Mouse (Mus musculus) MEL (cell line): Measurements from ENCODE around the gene Prkce. TPM values are rescaled to one million over a fixed set of nuclear protein-coding genes. Genes with fewer than 3 reads are reported as not detected.

Experiments
- DNase-seq: peaks from one replicate; pipeline ENCODE4 v3.0.0; 2011; ENCODE audit warnings: low read depth, low spot score
- H3K27ac ChIP-seq: 2 replicates; pipeline ENCODE4 v1.5.1; 2012; ENCODE audit warnings: low read depth, mild to moderate bottlenecking, control low read depth, low read length, moderate library complexity; ENCODE audit not compliant: control insufficient read depth
- H3K27me3 ChIP-seq, 2 experiments: fragments of 150-350 bp in 1 of 2; sonication (generic) in 1 of 2; 2 replicates each; pipeline ENCODE4 v1.6.1; 2012; ENCODE audit warnings: low read length in 2 of 2, mild to moderate bottlenecking in 2 of 2, improper control_type of control experiment in 1 of 2, moderate library complexity in 1 of 2; ENCODE audit not compliant: insufficient read depth in 2 of 2, control insufficient read depth in 1 of 2
- H3K36me3 ChIP-seq, 2 experiments: 2 replicates each; pipeline ENCODE4 v1.6.1; 2012 to 2014; ENCODE audit warnings: low read length in 2 of 2, improper control_type of control experiment in 1 of 2, inconsistent platforms in 1 of 2, mild to moderate bottlenecking in 1 of 2; ENCODE audit not compliant: insufficient read depth in 2 of 2, control insufficient read depth in 1 of 2
- H3K4me1 ChIP-seq, 2 experiments: fragments of 150-350 bp in 1 of 2; sonication (generic) in 1 of 2; 2 replicates each; pipeline ENCODE4 v1.6.1; 2012; ENCODE audit warnings: low read length in 2 of 2, improper control_type of control experiment in 1 of 2, mild to moderate bottlenecking in 1 of 2; ENCODE audit not compliant: insufficient read depth in 2 of 2, control insufficient read depth in 1 of 2
- H3K4me3 ChIP-seq, 2 experiments: fragments of 150-350 bp in 1 of 2; sonication (generic) in 1 of 2; 2 replicates each; pipeline ENCODE4 v1.5.1; 2012; ENCODE audit warnings: low read depth in 2 of 2, low read length in 2 of 2, mild to moderate bottlenecking in 2 of 2, moderate library complexity in 2 of 2, control low read depth in 1 of 2, improper control_type of control experiment in 1 of 2; ENCODE audit not compliant: control insufficient read depth in 1 of 2, insufficient read depth in 1 of 2
- H3K79me2 ChIP-seq: 2 replicates; pipeline ENCODE4 v1.6.1; 2012; ENCODE audit warnings: mild to moderate bottlenecking, low read length, moderate library complexity; ENCODE audit not compliant: control insufficient read depth, poor library complexity, insufficient read depth
- H3K9ac ChIP-seq: 2 replicates; pipeline ENCODE4 v1.6.1; 2012; ENCODE audit warnings: low read depth, mild to moderate bottlenecking, control low read depth, low read length, moderate library complexity; ENCODE audit not compliant: control insufficient read depth, poor library complexity, severe bottlenecking
- H3K9me3 ChIP-seq: fragments of 150-350 bp; sonication (generic); replicated peaks from 2 replicates; pipeline ENCODE4 v1.6.1; 2012; ENCODE audit warnings: mild to moderate bottlenecking, low read length, improper control_type of control experiment, moderate library complexity; ENCODE audit not compliant: insufficient read depth
- CHD1 ChIP-seq: IDR thresholded peaks from 2 replicates; pipeline ENCODE4 v1.6.1; 2012; ENCODE audit warnings: low read depth, mild to moderate bottlenecking, inconsistent platforms, low read length, improper control_type of control experiment
- ELF1 ChIP-seq: IDR thresholded peaks from 2 replicates; pipeline ENCODE4 v1.6.1; 2014; ENCODE audit warnings: low read depth, mild to moderate bottlenecking, inconsistent platforms, low read length, improper control_type of control experiment, moderate library complexity
- ETS1 ChIP-seq: IDR thresholded peaks from 2 replicates; pipeline ENCODE4 v1.6.1; 2012; ENCODE audit warnings: low read depth, mild to moderate bottlenecking, inconsistent platforms, low read length, improper control_type of control experiment, moderate library complexity
- GATA1 ChIP-seq: IDR thresholded peaks from 2 replicates; pipeline ENCODE4 v1.6.1; 2011; ENCODE audit warnings: low read depth, low read length, improper control_type of control experiment
- JUND ChIP-seq: IDR thresholded peaks from 2 replicates; pipeline ENCODE4 v1.6.1; 2011; ENCODE audit warnings: low read depth, mild to moderate bottlenecking, improper control_type of control experiment, low read length
- KAT2A ChIP-seq: conservative IDR thresholded peaks from 2 replicates; pipeline ENCODE4 v1.6.1; 2012; ENCODE audit warnings: low read depth, low read length, improper control_type of control experiment, inconsistent platforms
- MAX ChIP-seq: IDR thresholded peaks from 2 replicates; pipeline ENCODE4 v1.6.1; 2011; ENCODE audit warnings: low read length, improper control_type of control experiment
- MXI1 ChIP-seq: IDR thresholded peaks from 2 replicates; pipeline ENCODE4 v1.6.1; 2011; ENCODE audit warnings: mild to moderate bottlenecking, low read depth, low read length, improper control_type of control experiment
- MYB ChIP-seq: IDR thresholded peaks from 2 replicates; pipeline ENCODE4 v1.6.1; 2011; ENCODE audit warnings: mild to moderate bottlenecking, low read depth, low read length, improper control_type of control experiment
- NRF1 ChIP-seq: IDR thresholded peaks from 2 replicates; pipeline ENCODE4 v1.6.1; 2014; ENCODE audit warnings: low read depth, mild to moderate bottlenecking, inconsistent platforms, low read length, improper control_type of control experiment, moderate library complexity; ENCODE audit not compliant: poor library complexity, insufficient read depth, severe bottlenecking
- POLR2A ChIP-seq, 2 experiments: IDR thresholded peaks; 2 replicates each; pipeline ENCODE4 v1.6.1; 2011 to 2012; ENCODE audit warnings: low read length in 2 of 2, mild to moderate bottlenecking in 2 of 2, control low read depth in 1 of 2, improper control_type of control experiment in 1 of 2, low read depth in 1 of 2, moderate library complexity in 1 of 2; ENCODE audit not compliant: control insufficient read depth in 1 of 2, insufficient read depth in 1 of 2, poor library complexity in 1 of 2
- POLR2AphosphoS2 ChIP-seq: IDR thresholded peaks from 2 replicates; pipeline ENCODE4 v1.6.1; 2011; ENCODE audit warnings: low read length, improper control_type of control experiment
- POLR2AphosphoS5 ChIP-seq: IDR thresholded peaks from 2 replicates; pipeline ENCODE4 v1.6.1; 2012; ENCODE audit warnings: low read depth, borderline replicate concordance, mild to moderate bottlenecking, inconsistent platforms, low read length, moderate library complexity, mixed read lengths
- UBTF ChIP-seq: IDR thresholded peaks from 2 replicates; pipeline ENCODE4 v1.6.1; 2012; ENCODE audit warnings: low read depth, mild to moderate bottlenecking, inconsistent platforms, low read length, improper control_type of control experiment, moderate library complexity, borderline replicate concordance; ENCODE audit not compliant: insufficient read depth
- USF1 ChIP-seq: IDR thresholded peaks from 2 replicates; pipeline ENCODE4 v1.6.1; 2014; ENCODE audit warnings: low read depth, mild to moderate bottlenecking, inconsistent platforms, low read length, improper control_type of control experiment, moderate library complexity
- USF2 ChIP-seq, 2 experiments: IDR thresholded peaks; 2 replicates each; pipeline ENCODE4 v1.6.1; 2011 to 2012; ENCODE audit warnings: improper control_type of control experiment in 2 of 2, low read length in 2 of 2, borderline replicate concordance in 1 of 2, inconsistent platforms in 1 of 2, low read depth in 1 of 2, mild to moderate bottlenecking in 1 of 2; ENCODE audit not compliant: insufficient read depth in 1 of 2
- ZKSCAN1 ChIP-seq: IDR thresholded peaks from 2 replicates; pipeline ENCODE4 v1.6.1; 2012; ENCODE audit warnings: low read depth, mild to moderate bottlenecking, inconsistent platforms, low read length, improper control_type of control experiment, moderate library complexity
- ZMIZ1 ChIP-seq: IDR thresholded peaks from 2 replicates; pipeline ENCODE4 v1.6.1; 2012; ENCODE audit warnings: low read depth, mild to moderate bottlenecking, inconsistent platforms, low read length, improper control_type of control experiment, moderate library complexity
- ZNF384 ChIP-seq: IDR thresholded peaks from 2 replicates; pipeline ENCODE4 v1.6.1; 2012; ENCODE audit warnings: low read depth, mild to moderate bottlenecking, inconsistent platforms, low read length, improper control_type of control experiment
- polyA plus RNA-seq, 2 experiments: library from polyadenylated mRNA; stranded (reverse) in 1 of 2; unstranded in 1 of 2; fragments of >175 nt in 1 of 2; fragments of >200 nt in 1 of 2; gene quantifications; 2 replicates each; pipeline versions ENCODE4 v1.2.1 to v1.2.4; 2012; ENCODE audit warnings: low replicate concordance in 2 of 2, low read depth in 1 of 2; ENCODE audit not compliant: insufficient read length in 2 of 2, insufficient read depth in 1 of 2, missing spikeins in 1 of 2
- total RNA-seq: library from RNA; depleted of rRNA; stranded (reverse); fragments of 300-350 nt; gene quantifications from 2 replicates; pipeline ENCODE4 v1.2.3, GENCODE M21; 2012

Prkce gene
- total and polyA plus RNA-seq, 3 experiments = 3.0 to 5.3 TPM; not detected in 1

GRCm38 (mm10) chr17:86639279-86639678, 471.7 kb downstream of the Prkce start:
- DNase-seq = no peak
- Histone ChIP-seq H3K9me3 (no peaks in the 10 kb centered on the region), H3K27ac (no peak overlapping the region), H3K27me3 (no peaks in the 10 kb centered on the region), H3K4me3 (no peak overlapping the region), H3K9ac (no peak overlapping the region), H3K36me3 (no peaks in the 10 kb centered on the region; a peak in 1 of 4 replicates), H3K79me2 (no peaks in the 10 kb centered on the region), H3K4me1 (no peaks in the 10 kb centered on the region)
- TF ChIP-seq ELF1 = no peak
- no peak for TF ChIP-seq MAX
- TF ChIP-seq USF2 (IDR thresholded peaks at IDR 0.05; ENCODE audit: borderline replicate concordance in 1 of 2, insufficient read depth in 1 of 2, low read depth in 1 of 2, low read length in 2 of 2) = no peak
- no peak for TF ChIP-seq KAT2A
- no peak for TF ChIP-seq POLR2AphosphoS2
- no peak for TF ChIP-seq USF1
- TF ChIP-seq ZNF384 = no peak
- no peak for TF ChIP-seq POLR2AphosphoS5
- no peak for TF ChIP-seq ZKSCAN1

- TF ChIP-seq MXI1 (no peak), POLR2A (IDR thresholded peaks at IDR 0.05; ENCODE audit: control insufficient read depth in 1 of 2, insufficient read depth in 1 of 2, low read depth in 1 of 2, low read length in 2 of 2, poor library complexity in 1 of 2) (no peak), ZNF384 (no peak), CHD1 (no peak), ZMIZ1 (no peak), USF2 (IDR thresholded peaks at IDR 0.05; ENCODE audit: borderline replicate concordance in 1 of 2, insufficient read depth in 1 of 2, low read depth in 1 of 2, low read length in 2 of 2) (no peak), NRF1 (no peak), MYB (no peak)
- no peak for DNase-seq
- no peaks in the 10 kb centered on the region for H3K36me3 ChIP-seq
- H3K4me1 ChIP-seq = no peaks in the 10 kb centered on the region
- no peaks in the 10 kb centered on the region for H3K9me3 ChIP-seq
- H3K9ac ChIP-seq = no peak overlapping the region
- no peaks in the 10 kb centered on the region for H3K27me3 ChIP-seq
- H3K79me2 ChIP-seq = no peaks in the 10 kb centered on the region
- H3K27ac ChIP-seq = no peak overlapping the region
- H3K4me3 ChIP-seq = no peak overlapping the region
Measured at GRCm38 (mm10) chr17:86647226-86647625, 479.6 kb downstream of the Prkce start.

GRCm38 (mm10) chr17:86648856-86649435, 481.4 kb downstream of the Prkce start:
- Histone ChIP-seq H3K4me3 (no peak overlapping the region), H3K4me1 (no peaks in the 10 kb centered on the region), H3K9me3 (no peaks in the 10 kb centered on the region), H3K9ac (no peak overlapping the region), H3K36me3 (no peaks in the 10 kb centered on the region), H3K27me3 (no peaks in the 10 kb centered on the region), H3K79me2 (no peaks in the 10 kb centered on the region), H3K27ac (no peak overlapping the region)
- TF ChIP-seq JUND = no peak
- TF ChIP-seq GATA1 = no peak
- no peak for TF ChIP-seq UBTF
- TF ChIP-seq ETS1 = no peak
- DNase-seq = no peak
